Mouse (Mus musculus) cerebellum, adult 18-20 months (tissue): ENCODE data around the gene Cacna1c.

ENCODE experiments used
- DNase-seq, 2 experiments: peaks; one replicate each; pipeline ENCODE4 v3.0.0; 2021

Gene Cacna1c

DNA sequence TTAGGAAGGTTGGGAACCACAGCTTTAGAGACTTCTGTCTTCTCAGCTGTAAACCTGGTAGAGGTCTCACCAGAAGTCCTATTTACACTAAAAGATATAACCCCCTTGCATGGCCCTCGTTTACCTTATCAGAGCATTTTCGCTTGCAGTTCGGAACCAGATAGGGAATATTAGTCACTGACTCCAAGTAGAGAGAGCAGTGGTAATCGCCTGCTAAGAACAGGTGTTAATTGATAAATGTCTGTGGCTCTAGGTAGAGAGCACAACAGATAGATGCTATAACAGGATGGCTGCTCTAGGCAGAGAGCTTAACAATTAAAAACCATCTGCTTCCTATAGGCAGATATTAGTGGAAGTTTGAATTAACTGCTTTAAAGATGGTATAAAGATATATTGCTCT is 657.6 kb downstream of the Cacna1c start:
- DNase-seq = no peak
